Mouse (Mus musculus) forebrain, embryonic 13.5 days (tissue): Measurements from ENCODE around the gene Adgrg6. TPM values are rescaled to one million over a fixed set of nuclear protein-coding genes. Genes with fewer than 3 reads are reported as not detected.

Experiments
- ATAC-seq: fragments of 200-750 bp; cut with Nextera tagmentation; 2 replicates; pipeline ENCODE4 v1.8.0; 2017
- H3K27ac ChIP-seq: fragments of 300-500 bp; sonication (generic); 2 replicates; pipeline ENCODE4 v1.5.1; 2015; ENCODE audit warnings: inconsistent platforms, mild to moderate bottlenecking, moderate library complexity
- H3K27me3 ChIP-seq: fragments of 300-500 bp; sonication (generic); 2 replicates; pipeline ENCODE4 v1.6.1; 2015; ENCODE audit warnings: mild to moderate bottlenecking, inconsistent platforms
- H3K36me3 ChIP-seq: fragments of 300-500 bp; sonication (generic); 2 replicates; pipeline ENCODE4 v1.6.1; 2015; ENCODE audit warnings: mild to moderate bottlenecking, inconsistent platforms; ENCODE audit not compliant: poor library complexity, severe bottlenecking
- H3K4me1 ChIP-seq: fragments of 300-500 bp; sonication (generic); 2 replicates; pipeline ENCODE4 v1.6.1; 2015; ENCODE audit warnings: inconsistent platforms
- H3K4me2 ChIP-seq: fragments of 300-500 bp; sonication (generic); 2 replicates; pipeline ENCODE4 v1.6.1; 2015; ENCODE audit warnings: inconsistent platforms, mild to moderate bottlenecking, moderate library complexity
- H3K4me3 ChIP-seq: fragments of 300-500 bp; sonication (generic); 2 replicates; pipeline ENCODE4 v1.5.1; 2015; ENCODE audit warnings: mild to moderate bottlenecking, inconsistent platforms
- H3K9ac ChIP-seq: fragments of 300-500 bp; sonication (generic); 2 replicates; pipeline ENCODE4 v1.6.1; 2015; ENCODE audit warnings: mild to moderate bottlenecking, inconsistent platforms
- H3K9me3 ChIP-seq: fragments of 300-500 bp; sonication (generic); replicated peaks from 2 replicates; pipeline ENCODE4 v1.6.1; 2016; ENCODE audit warnings: inconsistent platforms
- WGBS: fragments of 180-500 bp; shearing (Covaris S2); methylation state at CpG from one replicate; pipeline ENCODE4 v1.1.7; 2015; 5-methylcytosine and 5-hydroxymethylcytosine counted together
- polyA plus RNA-seq: library from polyadenylated mRNA; unstranded; fragments of >200 nt; fragmentation: Nextera tagmentation; extraction: Ambion mirVana; gene quantifications from 2 replicates; pipeline ENCODE4 v1.2.1, GENCODE M21; 2015

Adgrg6 gene
- polyA plus RNA-seq, 1 experiment from 2014 or later: 0.31 TPM

DNA sequence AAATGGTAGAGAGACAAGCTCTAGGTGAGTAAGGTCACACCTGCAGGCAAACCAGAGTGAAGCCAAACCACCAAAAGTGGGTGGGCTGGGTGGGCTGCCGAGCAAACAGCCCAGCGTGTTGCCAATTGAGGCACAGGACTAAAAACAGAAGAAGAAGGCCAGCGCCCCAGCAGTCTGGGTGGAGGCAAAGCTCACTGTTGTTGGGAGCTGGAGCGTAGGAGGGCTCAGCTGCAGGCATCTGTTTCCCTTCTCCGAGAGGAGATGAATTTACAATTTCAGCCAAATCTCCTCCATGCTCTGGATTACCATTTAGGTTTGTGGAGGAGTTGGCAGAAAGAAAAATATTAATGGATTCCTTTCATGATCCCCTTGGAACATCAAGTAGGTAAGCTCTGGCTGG lies 64.5 kb downstream of the Adgrg6 start:
- 71% methylated on average over 5 of the region's 5 CpGs for WGBS
- H3K27ac ChIP-seq: no peak overlapping the region
- no peak for ATAC-seq
- H3K9ac ChIP-seq: no peak overlapping the region
- H3K4me1 ChIP-seq: no peaks in the 10 kb centered on the region
- H3K9me3 ChIP-seq: no peaks in the 10 kb centered on the region
- H3K4me3 ChIP-seq: no peak overlapping the region
- H3K4me2 ChIP-seq: no peak overlapping the region
- no peaks in the 10 kb centered on the region for H3K36me3 ChIP-seq
- H3K27me3 ChIP-seq: no peaks in the 10 kb centered on the region

DNA sequence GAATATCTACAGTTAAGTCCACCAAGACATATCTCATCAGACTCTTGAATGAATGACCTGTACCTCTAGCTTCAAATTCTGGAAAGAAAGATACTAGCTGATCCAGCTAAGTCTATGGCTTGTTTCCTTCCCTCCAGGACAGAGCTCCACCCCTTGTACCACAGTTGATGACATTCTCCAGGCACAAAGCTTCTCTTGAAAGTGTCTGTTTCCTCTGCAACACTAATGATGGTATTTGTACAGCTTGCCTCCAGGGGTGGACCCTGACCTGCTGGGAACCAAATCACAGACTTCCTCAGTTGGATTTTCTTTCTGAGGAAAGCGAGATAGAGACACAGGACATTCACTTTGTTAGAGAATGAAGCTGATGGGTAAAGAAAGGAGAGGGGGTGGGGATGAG lies 69.1 kb downstream of the Adgrg6 start:
- Histone ChIP-seq H3K27me3 (no peaks in the 10 kb centered on the region), H3K27ac (no peak overlapping the region), H3K4me2 (no peak overlapping the region), H3K4me3 (no peak overlapping the region), H3K36me3 (no peaks in the 10 kb centered on the region), H3K4me1 (no peaks in the 10 kb centered on the region), H3K9me3 (no peaks in the 10 kb centered on the region), H3K9ac (no peak overlapping the region)
- ATAC-seq: no peak
- 72% methylated on average over 1 of the region's 1 CpGs for WGBS

DNA sequence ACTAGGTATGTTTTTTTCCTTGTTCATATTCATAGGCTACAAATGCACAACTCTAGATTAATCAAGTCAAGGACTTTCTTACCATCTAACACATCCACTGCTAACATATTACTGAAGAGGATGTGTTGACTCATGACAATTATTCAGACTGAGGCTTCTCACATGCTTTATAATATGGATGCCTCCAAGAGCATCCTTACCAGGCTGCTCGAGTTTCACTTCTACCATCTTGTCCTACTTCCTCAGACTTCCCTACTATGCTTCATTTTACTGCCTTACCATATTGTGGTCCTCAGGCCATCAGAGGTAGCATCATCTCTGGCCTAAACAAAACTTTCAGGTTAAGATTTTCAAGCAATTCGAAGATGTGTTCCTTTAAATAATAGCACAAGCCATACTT lies 69.8 kb downstream of the Adgrg6 start:
- 86% methylated on average over 2 of the region's 2 CpGs for WGBS
- peaks cover 6% of the 10 kb centered on the region; the same call in 1 of the 2 replicates for H3K4me1 ChIP-seq
- no peaks in the 10 kb centered on the region for H3K9me3 ChIP-seq
- no peak overlapping the region for H3K4me2 ChIP-seq
- H3K27ac ChIP-seq: no peak overlapping the region
- no peaks in the 10 kb centered on the region for H3K27me3 ChIP-seq
- no peak for ATAC-seq
- H3K9ac ChIP-seq: no peak overlapping the region
- H3K4me3 ChIP-seq: no peak overlapping the region
- H3K36me3 ChIP-seq: no peaks in the 10 kb centered on the region

DNA sequence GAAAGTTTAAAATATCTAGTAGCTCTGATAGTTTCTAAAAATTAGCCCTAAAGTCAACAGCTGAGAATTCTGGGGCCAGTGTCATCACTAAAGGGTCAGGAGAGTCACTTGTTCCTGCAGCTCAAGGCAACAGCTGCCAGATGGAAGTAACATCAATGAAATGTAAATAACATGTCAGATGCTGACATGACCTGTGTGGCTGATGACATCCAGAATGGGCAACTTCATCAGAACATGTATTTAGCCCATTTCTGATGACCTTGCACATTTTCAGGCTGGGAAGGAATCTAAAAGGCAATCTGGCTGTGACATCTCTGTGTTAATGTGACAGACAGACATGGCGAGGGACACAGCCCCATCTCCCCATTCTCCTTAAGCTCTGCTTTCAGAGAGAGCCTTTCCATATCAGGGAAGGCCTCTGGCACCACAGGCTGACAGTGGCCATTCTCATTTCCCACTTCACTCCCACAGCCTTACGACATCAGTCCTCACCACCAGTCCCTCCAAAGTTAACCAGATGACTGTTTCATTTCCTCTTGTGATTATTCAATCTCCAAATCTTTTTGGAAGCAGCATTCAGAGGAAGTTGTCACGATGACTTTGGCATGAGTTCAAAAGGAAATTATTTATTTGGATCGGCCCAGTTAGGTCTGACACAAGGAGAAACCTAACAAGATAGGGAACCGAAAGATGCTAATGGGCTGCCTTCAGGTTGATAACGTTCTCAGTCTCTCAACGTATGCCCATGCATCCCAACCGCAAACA lies 70.7 kb downstream of the Adgrg6 start:
- Histone ChIP-seq H3K4me2 (no peak overlapping the region), H3K9me3 (no peaks in the 10 kb centered on the region), H3K27me3 (no peaks in the 10 kb centered on the region), H3K4me1 (peaks cover 6% of the 10 kb centered on the region; the same call in 1 of the 2 replicates), H3K36me3 (no peaks in the 10 kb centered on the region), H3K27ac (no peak overlapping the region), H3K4me3 (no peak overlapping the region), H3K9ac (no peak overlapping the region)
- WGBS: 91% methylated on average over 8 of the region's 8 CpGs
- ATAC-seq: no peak

DNA sequence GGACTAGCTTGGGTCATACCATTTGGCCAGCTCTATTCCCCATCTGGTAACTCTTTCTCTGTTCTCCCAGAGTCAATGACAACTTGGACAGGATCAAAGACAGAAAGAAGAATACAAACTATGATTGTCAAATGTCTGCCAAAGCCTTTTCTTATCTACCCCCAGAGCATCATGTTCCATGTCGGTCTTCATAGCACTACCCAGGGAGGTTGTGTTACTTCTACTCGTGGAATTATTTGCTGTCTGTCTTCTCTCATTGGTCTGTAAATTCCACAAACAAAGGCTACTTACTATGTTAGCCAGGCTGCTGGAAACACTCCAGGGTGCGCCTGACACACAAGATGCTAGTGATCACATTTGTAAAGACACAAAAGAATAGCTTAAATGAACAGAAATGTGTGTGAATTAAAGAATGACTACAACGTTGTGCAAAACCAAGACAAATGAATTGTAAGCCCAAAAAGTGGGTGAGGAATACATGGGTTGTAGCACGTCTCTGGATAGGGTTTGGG lies 74.4 kb downstream of the Adgrg6 start:
- Histone ChIP-seq H3K4me3 (no peak overlapping the region), H3K4me1 (peaks cover 6% of the 10 kb centered on the region; the same call in 1 of the 2 replicates), H3K36me3 (no peaks in the 10 kb centered on the region), H3K9ac (no peak overlapping the region), H3K9me3 (no peaks in the 10 kb centered on the region), H3K27me3 (no peaks in the 10 kb centered on the region), H3K27ac (no peak overlapping the region), H3K4me2 (no peak overlapping the region)
- ATAC-seq: no peak
- 34% methylated on average over 5 of the region's 5 CpGs for WGBS

DNA sequence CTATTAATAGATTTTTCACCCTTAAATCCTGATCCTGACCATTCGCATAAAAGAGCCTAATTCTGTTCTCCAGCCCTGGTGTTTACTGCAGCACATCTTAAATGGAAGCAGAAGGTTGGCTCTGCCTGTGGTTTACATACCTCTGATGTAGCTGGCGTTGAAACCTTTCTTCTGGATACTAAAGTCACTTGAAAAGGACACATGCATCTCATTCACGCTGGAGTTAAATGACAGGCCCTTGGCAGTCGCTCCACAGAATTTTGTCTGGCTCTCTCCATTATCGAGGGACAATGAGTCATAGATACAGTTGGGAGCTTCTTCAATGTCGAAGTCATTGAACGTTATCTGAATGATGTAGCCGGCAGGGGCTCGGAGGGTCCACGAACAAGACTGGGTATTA lies 76.8 kb downstream of the Adgrg6 start:
- Histone ChIP-seq H3K9ac (no peak overlapping the region), H3K4me2 (no peak overlapping the region), H3K27me3 (no peaks in the 10 kb centered on the region), H3K36me3 (no peaks in the 10 kb centered on the region), H3K27ac (no peak overlapping the region), H3K4me1 (peaks cover 6% of the 10 kb centered on the region; the same call in 1 of the 2 replicates), H3K4me3 (no peak overlapping the region), H3K9me3 (no peaks in the 10 kb centered on the region)
- WGBS: 89% methylated on average over 10 of the region's 10 CpGs
- ATAC-seq: no peak

DNA sequence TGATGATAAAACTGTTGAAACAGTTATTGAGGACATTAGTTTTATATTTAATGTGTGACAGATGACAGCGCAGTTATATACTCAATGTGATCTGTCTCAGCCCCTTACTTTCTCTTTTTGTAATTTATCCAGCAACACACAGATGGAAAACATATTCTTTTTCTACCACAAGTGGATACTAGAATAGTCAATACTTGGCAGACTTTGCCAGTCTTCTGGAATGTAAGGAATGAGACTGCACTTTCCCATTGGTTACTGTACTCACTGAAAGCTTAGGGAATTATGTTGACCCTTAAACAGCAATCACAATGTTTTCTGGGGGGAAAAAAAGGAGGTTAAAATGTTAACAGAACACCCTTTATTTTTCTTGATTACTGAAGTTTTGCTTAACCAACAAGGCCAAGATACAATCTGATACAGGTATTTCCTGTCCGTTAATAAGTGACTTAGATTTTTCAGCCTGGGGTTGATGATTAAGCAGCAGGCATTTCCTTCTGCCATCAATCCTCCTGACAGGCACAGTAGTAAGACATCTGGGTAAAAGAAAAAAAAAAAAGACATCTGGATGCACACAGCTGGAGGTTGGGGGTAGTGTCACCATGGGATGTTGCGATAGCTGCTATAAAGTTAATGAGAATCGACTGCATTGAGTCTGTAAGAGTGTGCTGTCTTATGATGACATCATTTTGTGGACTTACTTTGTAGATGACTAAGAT lies 81.5 kb downstream of the Adgrg6 start:
- Histone ChIP-seq H3K9me3 (no peaks in the 10 kb centered on the region), H3K9ac (no peak overlapping the region), H3K27ac (no peak overlapping the region), H3K4me2 (no peak overlapping the region), H3K4me1 (no peaks in the 10 kb centered on the region), H3K36me3 (no peaks in the 10 kb centered on the region), H3K4me3 (no peak overlapping the region), H3K27me3 (no peaks in the 10 kb centered on the region)
- no peak for ATAC-seq
- WGBS: 93% methylated on average over 4 of the region's 4 CpGs

DNA sequence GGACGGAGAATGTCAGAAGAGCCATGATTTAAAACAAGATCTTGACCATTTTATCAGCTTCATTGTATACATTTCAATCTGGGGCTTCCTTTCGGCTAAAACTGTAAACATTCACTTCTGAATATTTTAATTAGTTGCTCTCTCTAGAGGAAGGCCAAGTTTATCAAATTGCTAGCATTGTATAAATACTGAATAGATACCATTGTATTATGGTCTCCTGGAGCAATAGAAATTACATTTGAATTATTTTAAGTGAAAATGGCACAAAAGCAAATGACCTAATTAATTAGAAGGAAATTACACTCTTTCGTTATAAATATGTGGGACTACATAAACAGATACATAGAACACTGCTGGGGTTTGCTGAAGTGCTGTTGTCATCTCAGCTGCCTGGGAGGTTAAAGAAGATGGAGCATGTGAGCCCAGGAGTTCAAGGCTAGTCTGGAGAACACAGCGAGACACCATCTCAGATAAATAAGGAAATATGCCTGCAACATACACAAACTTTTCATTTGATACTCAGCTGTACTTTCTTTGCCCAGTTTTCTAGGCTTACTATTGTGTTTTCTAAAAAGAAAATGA lies 84.4 kb downstream of the Adgrg6 start:
- no peak overlapping the region for H3K4me3 ChIP-seq
- no peak overlapping the region for H3K27ac ChIP-seq
- H3K4me1 ChIP-seq: no peaks in the 10 kb centered on the region
- no peaks in the 10 kb centered on the region for H3K9me3 ChIP-seq
- H3K4me2 ChIP-seq: no peak overlapping the region
- WGBS: 84% methylated on average over 4 of the region's 4 CpGs
- no peaks in the 10 kb centered on the region for H3K36me3 ChIP-seq
- H3K9ac ChIP-seq: no peak overlapping the region
- H3K27me3 ChIP-seq: no peaks in the 10 kb centered on the region
- no peak for ATAC-seq

DNA sequence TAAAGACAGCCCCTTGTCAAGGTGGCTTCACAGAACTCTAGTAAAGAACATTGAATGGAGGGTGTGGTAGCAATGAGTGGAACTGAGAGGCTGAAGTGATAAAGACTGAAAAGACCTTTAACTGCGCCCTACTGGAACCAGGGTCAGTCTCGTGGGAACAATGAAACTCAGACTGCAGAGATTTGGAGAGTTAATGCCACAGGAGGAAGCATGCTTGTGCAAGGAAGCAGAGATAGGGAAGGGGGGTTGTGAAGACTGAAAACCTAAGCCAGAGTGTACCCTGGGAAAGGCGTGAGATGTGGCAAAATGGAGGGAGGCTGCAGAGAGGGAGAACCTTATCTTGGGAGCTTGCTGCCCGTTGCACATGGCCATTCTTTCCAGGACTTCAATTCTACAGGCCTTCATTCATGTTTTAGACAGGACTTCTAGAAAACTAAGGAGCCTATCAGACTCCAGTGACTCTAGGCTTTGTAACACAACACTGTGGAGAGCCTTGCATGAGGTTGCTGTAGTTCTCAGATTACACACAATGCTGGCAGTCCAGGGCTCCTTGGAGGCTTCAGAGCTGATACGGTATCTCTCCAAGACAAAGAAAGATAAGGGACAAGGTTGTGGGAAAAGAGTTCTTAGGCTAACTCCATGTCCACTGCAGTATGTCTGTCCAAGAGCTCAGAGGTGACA lies 85.1 kb downstream of the Adgrg6 start:
- H3K4me3 ChIP-seq: no peak overlapping the region
- no peaks in the 10 kb centered on the region for H3K9me3 ChIP-seq
- no peaks in the 10 kb centered on the region for H3K4me1 ChIP-seq
- 64% methylated on average over 5 of the region's 5 CpGs for WGBS
- no peaks in the 10 kb centered on the region for H3K36me3 ChIP-seq
- H3K27ac ChIP-seq: no peak overlapping the region
- ATAC-seq: no peak
- H3K9ac ChIP-seq: no peak overlapping the region
- H3K4me2 ChIP-seq: no peak overlapping the region
- H3K27me3 ChIP-seq: no peaks in the 10 kb centered on the region

DNA sequence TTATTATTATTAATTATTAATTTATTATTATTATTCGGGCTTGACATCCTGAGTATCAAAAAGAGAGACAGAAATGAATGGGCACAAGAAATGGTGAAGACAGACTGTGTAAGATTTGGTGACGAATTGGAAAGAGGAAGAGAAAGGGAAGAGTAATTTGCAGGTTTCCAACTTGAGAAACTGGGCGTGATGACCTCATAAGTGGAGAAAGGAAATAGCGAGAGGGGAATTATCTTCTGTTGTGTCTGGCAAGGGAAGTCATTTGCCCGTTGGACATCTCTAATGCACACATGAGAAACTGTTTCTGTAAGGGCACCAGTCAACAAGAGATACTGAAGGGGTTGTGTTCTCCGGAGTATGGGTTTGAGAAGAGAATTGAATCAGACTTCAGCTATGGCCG lies 85.6 kb downstream of the Adgrg6 start:
- Histone ChIP-seq H3K27me3 (no peaks in the 10 kb centered on the region), H3K4me1 (no peaks in the 10 kb centered on the region), H3K4me2 (no peak overlapping the region), H3K9me3 (no peaks in the 10 kb centered on the region), H3K36me3 (no peaks in the 10 kb centered on the region), H3K27ac (no peak overlapping the region), H3K9ac (no peak overlapping the region), H3K4me3 (no peak overlapping the region)
- WGBS: 90% methylated on average over 7 of the region's 7 CpGs
- ATAC-seq: no peak

DNA sequence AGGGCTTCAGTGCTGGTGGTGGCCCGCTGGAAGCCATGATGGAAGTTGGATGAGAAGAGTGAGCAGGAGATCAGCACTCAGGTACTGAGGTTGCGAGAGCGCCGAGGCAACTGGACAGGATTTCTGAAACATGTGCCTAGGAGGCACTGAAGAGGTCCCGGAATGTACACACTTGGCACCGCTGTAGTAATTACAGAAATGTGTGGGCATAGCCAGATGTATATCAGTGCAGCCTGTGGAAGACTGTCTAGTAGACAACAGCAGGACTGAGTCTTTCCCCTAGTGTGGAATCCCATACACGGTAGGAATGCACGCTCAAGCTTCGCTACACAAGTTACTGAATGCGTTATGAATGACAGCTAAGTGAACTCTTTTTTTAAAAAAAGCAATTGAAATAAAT lies 86.1 kb downstream of the Adgrg6 start:
- Histone ChIP-seq H3K36me3 (no peaks in the 10 kb centered on the region), H3K4me2 (no peak overlapping the region), H3K4me1 (no peaks in the 10 kb centered on the region), H3K9me3 (no peaks in the 10 kb centered on the region), H3K27me3 (no peaks in the 10 kb centered on the region), H3K4me3 (no peak overlapping the region), H3K27ac (no peak overlapping the region), H3K9ac (no peak overlapping the region)
- ATAC-seq: no peak
- WGBS: 93% methylated on average over 10 of the region's 10 CpGs

DNA sequence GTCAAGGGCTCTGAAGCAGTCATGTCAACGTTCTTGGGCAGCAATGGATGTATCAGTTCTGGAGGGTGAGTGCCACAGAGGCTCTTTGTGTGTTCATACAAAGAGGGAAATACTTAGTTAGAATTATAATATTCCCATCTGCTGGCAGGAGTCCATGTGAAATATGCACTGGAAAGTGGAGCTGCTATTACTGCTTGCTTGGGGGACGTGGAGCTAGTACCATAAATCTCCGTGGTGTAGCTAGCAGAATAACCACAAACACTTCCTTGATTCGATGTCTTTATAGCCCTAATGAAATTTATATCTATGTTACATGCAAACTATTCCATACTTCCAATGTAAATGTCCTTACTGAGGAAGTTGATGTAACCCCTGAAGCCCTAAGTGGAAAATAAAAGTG lies 91.0 kb downstream of the Adgrg6 start:
- Histone ChIP-seq H3K4me2 (no peak overlapping the region), H3K9me3 (no peaks in the 10 kb centered on the region), H3K9ac (no peak overlapping the region), H3K4me3 (no peak overlapping the region), H3K36me3 (no peaks in the 10 kb centered on the region), H3K4me1 (no peaks in the 10 kb centered on the region), H3K27ac (no peak overlapping the region), H3K27me3 (no peaks in the 10 kb centered on the region)
- ATAC-seq: no peak
- 80% methylated on average over 4 of the region's 4 CpGs for WGBS
